Mouse (Mus musculus): ENCODE data around the gene Mrps2.

Gene Mrps2

GRCm38 (mm10) chr2:28518231-28518630, 50.4 kb downstream of the Mrps2 start:
- DNase-seq (ENCODE audit: low spot score in 2 of 2) = no peak

GRCm38 (mm10) chr2:28520581-28520980, 52.7 kb downstream of the Mrps2 start:
- DNase-seq (ENCODE audit: low spot score in 2 of 2) = no peak
